Mouse (Mus musculus): ENCODE data around the gene Tmem114.

GRCm38 (mm10) chr16:8384772-8385171 is 40.2 kb downstream of the Tmem114 start:
- TF ChIP-seq CTCF (IDR thresholded peaks at IDR 0.05; ENCODE audit: extremely low read depth, insufficient read length, insufficient replicate concordance, low read depth, low read length): no peak
- no peak for TF ChIP-seq POLR2A (IDR thresholded peaks at IDR 0.05; ENCODE audit: low read depth, low read length)
